Mouse (Mus musculus) megakaryocyte, embryonic 14.5 days (primary cell): ENCODE results near the gene Nmnat3.

Experiments used
- FLI1 ChIP-seq: IDR thresholded peaks from 2 replicates; pipeline ENCODE4 v1.6.1; 2012; ENCODE audit warnings: low read length, inconsistent platforms, mixed read lengths
- GATA1 ChIP-seq: IDR thresholded peaks from 3 replicates; pipeline ENCODE4 v1.6.1; 2012; ENCODE audit warnings: mixed read lengths, low read length, inconsistent platforms, borderline replicate concordance

DNA sequence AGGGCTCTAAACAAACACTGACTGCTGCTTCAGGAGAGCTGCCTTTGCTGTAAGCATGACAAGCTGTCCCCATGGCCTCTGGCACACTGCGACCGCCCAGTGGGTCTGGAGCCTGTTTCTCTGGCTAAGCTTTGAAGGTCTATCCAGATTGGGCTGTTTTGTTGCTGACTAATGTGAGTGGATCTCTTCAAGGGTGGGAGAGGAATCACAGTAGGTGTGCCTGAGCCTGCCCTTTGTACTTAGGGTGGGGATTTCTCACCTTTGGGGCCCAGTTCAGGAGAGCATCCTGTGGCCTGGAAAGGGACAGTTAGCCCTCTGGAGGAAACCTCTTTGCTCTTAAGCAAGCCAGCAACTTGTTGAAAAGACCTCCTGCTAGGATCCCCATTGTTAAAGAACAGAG, 145.8 kb downstream of the Nmnat3 start:
- no peak for TF ChIP-seq GATA1
- TF ChIP-seq FLI1 = no peak
